Mouse (Mus musculus): Measurements from ENCODE around the gene Hnrnpf. TPM values are rescaled to one million over a fixed set of nuclear protein-coding genes. Genes with fewer than 3 reads are reported as not detected.
"Not testable (repeated sequence)": the region's sequence is repeated elsewhere in the genome, so short reads cannot be mapped to it uniquely, and the experiment has no call there.

The Hnrnpf gene
- polyA plus RNA-seq, 1 experiment from 2014 or later = 822 TPM

GRCm38 (mm10) chr6:117873450-117873849, 26.7 kb upstream of the Hnrnpf start:
- not testable (repeated sequence) for H3K27ac ChIP-seq (ENCODE audit: low read length); H3K36me3 ChIP-seq (ENCODE audit: control insufficient read depth, insufficient read depth, low read length); H3K9ac ChIP-seq (ENCODE audit: low read depth, low read length); H3K9me3 ChIP-seq (ENCODE audit: control insufficient read depth, low read length); H3K27me3 ChIP-seq (replicated peaks; ENCODE audit: control insufficient read depth, insufficient read depth, low read length); ATAC-seq; H3K4me1 ChIP-seq (ENCODE audit: control insufficient read depth, insufficient read depth, low read length); H3K4me3 ChIP-seq (ENCODE audit: low read length); H3K4me2 ChIP-seq (ENCODE audit: low read depth, low read length)
- 88% methylated on average over 7 of the region's 7 CpGs for WGBS

GRCm38 (mm10) chr6:117874621-117875281, 25.4 kb upstream of the Hnrnpf start:
- Histone ChIP-seq H3K9ac (ENCODE audit: low read depth, low read length) (no peak overlapping the region), H3K9me3 (ENCODE audit: control insufficient read depth, low read length) (no peaks in the 10 kb centered on the region), H3K4me1 (ENCODE audit: control insufficient read depth, insufficient read depth, low read length) (no peaks in the 10 kb centered on the region), H3K36me3 (ENCODE audit: control insufficient read depth, insufficient read depth, low read length) (no peaks in the 10 kb centered on the region), H3K27ac (ENCODE audit: low read length) (no peak overlapping the region; the same call in 1 of the 2 replicates), H3K4me3 (ENCODE audit: low read length) (no peak overlapping the region), H3K27me3 (replicated peaks; ENCODE audit: control insufficient read depth, insufficient read depth, low read length) (no peaks in the 10 kb centered on the region), H3K4me2 (ENCODE audit: low read depth, low read length) (no peak overlapping the region)
- WGBS = 71% methylated on average over 3 of the region's 3 CpGs
- no peak for ATAC-seq

- 10% methylated on average over 26 of the region's 26 CpGs for WGBS
Measured at GRCm38 (mm10) chr6:117878700-117879407, 21.3 kb upstream of the Hnrnpf start.

GRCm38 (mm10) chr6:117879408-117880115, 20.6 kb upstream of the Hnrnpf start:
- H3K27ac ChIP-seq (ENCODE audit: low read length) = peak overlapping the region; percentile 95
- H3K4me2 ChIP-seq (ENCODE audit: low read depth, low read length) = peak overlapping the region; percentile 75

More at GRCm38 (mm10) chr6:117878700-117879407, 21.3 kb upstream of the Hnrnpf start:
- H3K27ac ChIP-seq (ENCODE audit: low read length) = peak overlapping the region; percentile 95
- ATAC-seq = peak; percentile 86
- H3K27me3 ChIP-seq (replicated peaks; ENCODE audit: control insufficient read depth, insufficient read depth, low read length) = no peaks in the 10 kb centered on the region
- H3K36me3 ChIP-seq (ENCODE audit: control insufficient read depth, insufficient read depth, low read length) = no peaks in the 10 kb centered on the region
- H3K4me1 ChIP-seq (ENCODE audit: control insufficient read depth, insufficient read depth, low read length) = no peaks in the 10 kb centered on the region; the same call in 1 of the 2 replicates
- H3K4me3 ChIP-seq (ENCODE audit: low read length) = peak overlapping the region; percentile 47
- peak overlapping the region; percentile 85 for H3K9ac ChIP-seq (ENCODE audit: low read depth, low read length)
- no peaks in the 10 kb centered on the region for H3K9me3 ChIP-seq (ENCODE audit: control insufficient read depth, low read length)
- H3K4me2 ChIP-seq (ENCODE audit: low read depth, low read length) = peak overlapping the region; percentile 75

GRCm38 (mm10) chr6:117880394-117880838, 19.7 kb upstream of the Hnrnpf start:
- H3K27me3 ChIP-seq (replicated peaks; ENCODE audit: control insufficient read depth, insufficient read depth, low read length) = no peaks in the 10 kb centered on the region
- WGBS = 30% methylated on average over 3 of the region's 3 CpGs
- H3K9me3 ChIP-seq (ENCODE audit: control insufficient read depth, low read length) = no peaks in the 10 kb centered on the region
- H3K4me1 ChIP-seq (ENCODE audit: control insufficient read depth, insufficient read depth, low read length) = no peaks in the 10 kb centered on the region; the same call in 1 of the 2 replicates
- peak overlapping the region; percentile 39 for H3K4me2 ChIP-seq (ENCODE audit: low read depth, low read length)
- H3K9ac ChIP-seq (ENCODE audit: low read depth, low read length) = 0 out of 2 replicates have a peak overlapping the region, but pooled peaks have one; percentile 26
- no peak for ATAC-seq
- peak overlapping the region; percentile 18; the same call in 1 of the 2 replicates for H3K4me3 ChIP-seq (ENCODE audit: low read length)
- peak overlapping the region; percentile 55; the same call in 1 of the 2 replicates for H3K27ac ChIP-seq (ENCODE audit: low read length)
- H3K36me3 ChIP-seq (ENCODE audit: control insufficient read depth, insufficient read depth, low read length) = no peaks in the 10 kb centered on the region

More at GRCm38 (mm10) chr6:117879408-117880115, 20.6 kb upstream of the Hnrnpf start:
- Histone ChIP-seq H3K9me3 (ENCODE audit: control insufficient read depth, low read length) (no peaks in the 10 kb centered on the region), H3K4me1 (ENCODE audit: control insufficient read depth, insufficient read depth, low read length) (no peaks in the 10 kb centered on the region; the same call in 1 of the 2 replicates), H3K27me3 (replicated peaks; ENCODE audit: control insufficient read depth, insufficient read depth, low read length) (no peaks in the 10 kb centered on the region), H3K4me3 (ENCODE audit: low read length) (peak overlapping the region; percentile 47), H3K9ac (ENCODE audit: low read depth, low read length) (peak overlapping the region; percentile 85), H3K36me3 (ENCODE audit: control insufficient read depth, insufficient read depth, low read length) (no peaks in the 10 kb centered on the region)
- peak; percentile 94 for ATAC-seq
- under 1% methylated on average over 67 of the region's 67 CpGs for WGBS

GRCm38 (mm10) chr6:117881229-117881628, 18.9 kb upstream of the Hnrnpf start:
- 81% methylated on average over 7 of the region's 7 CpGs for WGBS
- Histone ChIP-seq H3K36me3 (ENCODE audit: control insufficient read depth, insufficient read depth, low read length) (no peaks in the 10 kb centered on the region), H3K4me2 (ENCODE audit: low read depth, low read length) (no peak overlapping the region), H3K27me3 (replicated peaks; ENCODE audit: control insufficient read depth, insufficient read depth, low read length) (no peaks in the 10 kb centered on the region), H3K4me1 (ENCODE audit: control insufficient read depth, insufficient read depth, low read length) (no peaks in the 10 kb centered on the region; the same call in 1 of the 2 replicates), H3K4me3 (ENCODE audit: low read length) (no peak overlapping the region), H3K9me3 (ENCODE audit: control insufficient read depth, low read length) (no peaks in the 10 kb centered on the region), H3K27ac (ENCODE audit: low read length) (no peak overlapping the region; the same call in 1 of the 2 replicates), H3K9ac (ENCODE audit: low read depth, low read length) (no peak overlapping the region)
- ATAC-seq = no peak

GRCm38 (mm10) chr6:117881997-117882396, 18.1 kb upstream of the Hnrnpf start:
- Histone ChIP-seq H3K36me3 (ENCODE audit: control insufficient read depth, insufficient read depth, low read length) (no peaks in the 10 kb centered on the region), H3K4me3 (ENCODE audit: low read length) (no peak overlapping the region), H3K9ac (ENCODE audit: low read depth, low read length) (no peak overlapping the region), H3K9me3 (ENCODE audit: control insufficient read depth, low read length) (no peaks in the 10 kb centered on the region), H3K4me2 (ENCODE audit: low read depth, low read length) (no peak overlapping the region), H3K27ac (ENCODE audit: low read length) (no peak overlapping the region), H3K4me1 (ENCODE audit: control insufficient read depth, insufficient read depth, low read length) (no peaks in the 10 kb centered on the region; the same call in 1 of the 2 replicates), H3K27me3 (replicated peaks; ENCODE audit: control insufficient read depth, insufficient read depth, low read length) (no peaks in the 10 kb centered on the region)
- WGBS = 76% methylated on average over 7 of the region's 7 CpGs
- no peak for ATAC-seq

GRCm38 (mm10) chr6:117885943-117886342, 14.2 kb upstream of the Hnrnpf start:
- ATAC-seq = no peak
- Histone ChIP-seq H3K36me3 (ENCODE audit: control insufficient read depth, insufficient read depth, low read length) (no peaks in the 10 kb centered on the region), H3K4me1 (ENCODE audit: control insufficient read depth, insufficient read depth, low read length) (no peaks in the 10 kb centered on the region), H3K4me3 (ENCODE audit: low read length) (no peak overlapping the region), H3K27me3 (replicated peaks; ENCODE audit: control insufficient read depth, insufficient read depth, low read length) (no peaks in the 10 kb centered on the region), H3K27ac (ENCODE audit: low read length) (no peak overlapping the region), H3K9ac (ENCODE audit: low read depth, low read length) (no peak overlapping the region), H3K9me3 (ENCODE audit: control insufficient read depth, low read length) (no peaks in the 10 kb centered on the region), H3K4me2 (ENCODE audit: low read depth, low read length) (no peak overlapping the region)
- WGBS = 79% methylated on average over 2 of the region's 2 CpGs

- Histone ChIP-seq H3K4me3 (ENCODE audit: low read length) (no peak overlapping the region), H3K4me1 (ENCODE audit: control insufficient read depth, insufficient read depth, low read length) (peaks cover 5% of the 10 kb centered on the region; the same call in 1 of the 2 replicates), H3K9ac (ENCODE audit: low read depth, low read length) (no peak overlapping the region), H3K36me3 (ENCODE audit: control insufficient read depth, insufficient read depth, low read length) (no peaks in the 10 kb centered on the region), H3K27me3 (replicated peaks; ENCODE audit: control insufficient read depth, insufficient read depth, low read length) (no peaks in the 10 kb centered on the region), H3K9me3 (ENCODE audit: control insufficient read depth, low read length) (no peaks in the 10 kb centered on the region), H3K4me2 (ENCODE audit: low read depth, low read length) (no peak overlapping the region), H3K27ac (ENCODE audit: low read length) (no peak overlapping the region)
- WGBS = 59% methylated on average over 1 of the region's 1 CpGs
- ATAC-seq = no peak
Measured at GRCm38 (mm10) chr6:117888032-117888431, 12.1 kb upstream of the Hnrnpf start.

Data from intestine, embryonic 16.5 days (tissue).